Mouse (Mus musculus): Measurements from ENCODE around the gene Hoxc8.
A peak's percentile ranks its signal among the peaks of the same experiment; 100 is the strongest.

The Hoxc8 gene

GRCm38 (mm10) chr15:102981379-102982288 lies 8.8 kb upstream of the Hoxc8 start:
- DNase-seq (ENCODE audit: low read depth, low spot score), result peak; percentile 90

GRCm38 (mm10) chr15:102983716-102984115 lies 6.7 kb upstream of the Hoxc8 start:
- DNase-seq (ENCODE audit: low read depth, low spot score), result no peak

GRCm38 (mm10) chr15:102984521-102984920 lies 5.9 kb upstream of the Hoxc8 start:
- DNase-seq (ENCODE audit: low read depth, low spot score), result no peak

GRCm38 (mm10) chr15:102984925-102985324 lies 5.5 kb upstream of the Hoxc8 start:
- no peak for DNase-seq (ENCODE audit: low read depth, low spot score)

DNA sequence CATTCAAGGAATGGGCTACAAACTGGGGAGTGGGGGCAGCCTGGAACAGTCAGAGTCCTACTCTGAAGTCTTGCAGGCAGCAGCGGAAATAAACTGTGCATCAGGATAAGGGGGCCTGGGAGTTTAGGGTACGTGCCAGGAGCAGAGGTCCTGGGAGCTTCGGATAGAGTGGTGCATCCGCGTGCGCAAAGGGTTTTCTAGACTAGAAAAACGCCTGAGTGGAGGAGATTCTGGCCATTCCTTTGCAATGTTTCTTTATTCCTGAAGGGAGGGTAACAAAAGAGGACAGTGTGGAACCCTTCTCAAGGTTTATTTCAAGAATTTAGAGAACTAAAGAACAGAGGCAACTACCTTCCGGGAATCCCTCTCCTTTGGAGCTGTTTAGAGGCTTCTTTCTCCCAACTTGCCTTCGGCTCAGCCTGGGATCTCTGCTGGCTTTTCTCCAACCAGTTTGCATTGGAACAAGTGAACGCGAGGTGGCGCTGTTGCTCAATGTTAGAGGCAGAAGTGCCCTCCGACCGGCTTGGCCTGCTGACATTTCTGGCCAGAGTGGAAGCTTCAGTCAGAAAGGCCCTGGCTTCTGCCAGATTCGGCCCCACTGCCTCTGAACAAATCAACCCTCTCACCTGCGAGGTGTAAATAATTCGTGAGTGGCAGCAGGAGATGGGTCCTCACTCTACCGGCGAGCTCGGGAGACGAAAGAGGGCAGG lies 3.1 kb upstream of the Hoxc8 start:
- peak; percentile 88 for DNase-seq (ENCODE audit: low read depth, low spot score)

DNA sequence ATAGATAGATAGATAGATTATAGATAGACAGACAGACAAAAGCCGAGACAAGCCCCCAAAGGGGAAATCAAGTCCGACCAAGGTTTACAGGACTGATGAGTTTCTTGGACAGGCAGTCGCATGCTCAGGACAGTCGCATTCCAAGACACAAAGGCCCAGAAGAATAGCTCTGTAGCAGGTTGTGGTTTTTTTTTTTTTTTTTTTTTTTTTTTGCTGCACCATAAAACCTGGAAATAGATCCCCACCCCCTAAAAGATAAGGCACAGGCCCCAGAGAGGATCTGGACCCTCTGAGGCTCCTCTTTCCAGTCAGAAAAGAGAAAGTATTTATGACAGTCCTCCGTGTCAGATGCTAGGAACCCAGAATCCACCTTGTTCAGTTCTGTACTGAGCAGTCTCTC lies 2.3 kb upstream of the Hoxc8 start:
- DNase-seq (ENCODE audit: low read depth, low spot score), result no peak

GRCm38 (mm10) chr15:102991782-102992181 lies 1.4 kb downstream of the Hoxc8 start:
- DNase-seq (ENCODE audit: low read depth, low spot score), result no peak

DNA sequence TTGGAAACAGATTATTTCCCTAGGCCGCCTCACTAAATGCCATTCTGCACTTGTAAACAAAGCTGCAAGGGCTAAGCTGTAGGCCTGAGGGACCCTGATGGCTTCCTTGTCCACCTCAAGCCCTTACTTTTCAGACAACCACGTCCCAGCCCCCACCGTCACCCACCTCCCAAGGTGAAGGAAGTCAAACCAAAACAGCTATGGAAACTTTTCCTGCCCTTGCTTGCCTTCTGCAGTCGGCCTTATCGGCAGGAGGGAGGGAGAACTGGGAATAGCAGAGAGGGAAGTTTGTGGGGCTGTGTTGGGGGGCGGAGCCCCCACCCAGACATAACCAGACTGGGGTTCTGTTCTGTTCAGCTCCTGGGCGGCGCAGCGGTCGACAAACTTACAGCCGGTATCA lies 1.8 kb downstream of the Hoxc8 start:
- no peak for DNase-seq (ENCODE audit: low read depth, low spot score)

- no peak for DNase-seq (ENCODE audit: low read depth, low spot score)
Measured at GRCm38 (mm10) chr15:102992863-102993262, 2.5 kb downstream of the Hoxc8 start.

GRCm38 (mm10) chr15:102996548-102996947 lies 6.1 kb downstream of the Hoxc8 start:
- DNase-seq (ENCODE audit: low read depth, low spot score), result no peak

GRCm38 (mm10) chr15:102997431-102997830 lies 7.0 kb downstream of the Hoxc8 start:
- no peak for DNase-seq (ENCODE audit: low read depth, low spot score)

- no peak for DNase-seq (ENCODE audit: low read depth, low spot score)
Measured at GRCm38 (mm10) chr15:102997939-102998355, 7.5 kb downstream of the Hoxc8 start, which contains the start of gene Hoxc6. Gene Hoxc6, plus strand, starts transcription at chr15:102998257.

DNA sequence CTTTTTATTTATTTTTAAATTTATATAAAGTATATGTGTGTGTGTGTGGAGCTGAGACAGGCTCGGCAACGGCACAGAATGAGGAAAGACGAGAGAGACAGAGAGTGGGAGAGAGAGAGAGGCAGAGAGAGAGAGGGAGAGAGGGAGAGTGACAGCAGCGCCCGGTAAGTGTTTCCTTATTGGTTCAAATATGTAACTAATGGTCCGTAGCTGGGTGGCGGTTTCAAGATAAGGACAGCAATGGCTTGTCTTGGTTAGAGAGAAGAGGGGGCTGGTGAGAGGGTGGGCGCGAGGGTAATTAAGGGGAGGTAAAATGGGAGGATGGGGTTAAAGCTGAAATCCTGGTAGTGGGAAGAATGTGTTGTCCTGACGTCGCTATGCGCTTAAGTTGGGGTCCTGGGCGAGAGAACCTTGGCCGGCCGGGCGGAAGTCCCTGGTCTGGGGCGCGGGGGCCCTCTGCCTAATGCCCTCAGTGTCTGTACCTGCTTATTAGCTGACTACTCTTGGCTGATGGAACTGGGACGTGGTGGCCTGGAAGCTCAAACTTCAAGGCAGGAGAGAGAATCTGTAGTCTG lies 8.3 kb downstream of the Hoxc8 start:
- DNase-seq (ENCODE audit: low read depth, low spot score), result no peak

DNA sequence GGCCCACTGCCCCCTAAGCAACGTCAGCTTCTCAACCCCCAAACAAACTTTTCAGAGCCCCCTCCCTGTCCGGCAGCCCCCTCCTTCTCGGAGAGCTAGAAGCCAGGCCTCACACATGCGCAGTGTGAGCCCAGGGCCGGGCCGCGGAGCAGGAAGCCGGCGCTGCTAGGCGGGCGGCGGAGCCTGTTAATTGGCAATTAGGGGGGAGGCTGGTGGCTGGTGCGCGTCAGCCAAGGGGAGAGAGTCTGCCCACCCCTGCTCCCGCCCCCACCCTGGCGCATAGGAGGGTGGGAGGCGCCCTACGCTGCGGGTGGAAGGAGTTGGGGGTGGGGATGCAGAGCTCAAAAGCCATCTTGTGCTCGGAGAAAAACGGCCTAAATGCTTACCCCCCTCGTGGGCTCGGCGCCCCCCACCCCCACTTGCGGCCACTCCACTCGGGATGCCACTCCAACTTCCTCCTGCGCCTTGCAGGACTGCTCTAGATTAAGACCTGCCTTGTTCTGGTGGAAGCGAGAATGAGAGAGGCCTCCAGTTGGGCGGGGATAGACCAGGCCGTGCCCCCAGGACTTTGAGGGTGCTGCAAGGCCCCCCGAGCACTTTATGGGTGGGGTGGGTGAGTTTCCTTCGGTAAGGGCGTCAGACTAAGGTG lies 8.9 kb downstream of the Hoxc8 start:
- peak; percentile 79 for DNase-seq (ENCODE audit: low read depth, low spot score)

DNA sequence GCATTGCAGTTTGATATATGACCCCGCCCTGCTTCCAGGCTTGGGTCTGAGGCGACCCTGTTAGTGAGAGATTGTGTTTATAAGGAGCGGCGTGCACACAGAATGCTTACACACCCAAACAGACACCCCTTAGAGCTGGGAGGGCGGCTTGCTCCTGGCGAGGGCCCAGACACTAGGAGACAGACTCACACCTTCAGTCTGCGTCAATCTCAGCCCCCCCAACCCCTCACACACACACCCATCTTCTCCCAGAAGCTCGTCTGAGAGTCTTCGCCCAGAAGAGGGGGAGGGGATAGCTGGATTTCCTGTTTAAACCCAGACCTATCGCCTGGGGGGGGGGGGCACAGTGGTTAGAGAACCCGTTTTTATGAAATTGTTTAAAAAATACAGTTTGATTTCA lies 9.5 kb downstream of the Hoxc8 start:
- no peak for DNase-seq (ENCODE audit: low read depth, low spot score)

GRCm38 (mm10) chr15:103000501-103000901 lies 10.1 kb downstream of the Hoxc8 start:
- DNase-seq (ENCODE audit: low read depth, low spot score), result no peak

DNA sequence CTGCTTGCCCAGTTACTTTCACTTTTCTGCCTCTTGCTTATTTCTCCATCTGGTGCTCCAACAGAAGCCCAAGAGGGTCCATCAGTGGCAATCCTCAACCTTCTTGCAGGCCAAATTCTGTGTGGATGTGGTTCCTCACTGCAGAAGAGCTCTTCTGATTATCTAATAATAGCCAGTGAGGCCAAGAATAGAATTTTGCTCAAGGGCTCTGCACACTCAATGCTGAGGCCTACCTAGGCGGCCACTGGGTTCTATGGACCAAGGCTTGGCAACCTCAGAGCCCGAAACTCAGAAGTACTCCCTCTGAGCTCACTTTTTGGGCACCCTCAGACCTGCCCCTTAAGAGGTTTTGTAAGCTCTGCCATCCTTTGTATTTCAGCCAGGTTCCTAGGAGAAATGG lies 11.0 kb downstream of the Hoxc8 start:
- DNase-seq (ENCODE audit: low read depth, low spot score), result no peak

DNA sequence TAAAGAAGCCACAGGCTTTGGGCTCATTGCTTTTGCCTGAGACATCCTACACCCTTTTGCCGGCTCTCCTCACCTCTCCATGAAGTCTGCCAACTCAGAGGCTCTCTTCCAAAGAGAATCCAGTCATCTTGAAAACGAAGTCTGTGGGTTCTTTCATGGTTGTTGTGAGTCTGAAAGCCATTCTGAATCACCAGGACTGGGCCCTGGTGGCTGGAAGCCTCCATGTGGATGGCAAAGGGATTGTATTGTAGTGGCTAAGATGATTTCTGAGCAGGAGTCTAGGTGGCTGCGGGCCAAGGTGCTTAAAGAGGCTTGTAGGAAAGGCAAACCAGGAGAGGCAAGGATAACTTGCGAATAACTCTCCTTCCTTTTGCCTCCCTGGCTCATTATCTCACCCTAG lies 11.7 kb downstream of the Hoxc8 start:
- DNase-seq (ENCODE audit: low read depth, low spot score), result no peak

DNA sequence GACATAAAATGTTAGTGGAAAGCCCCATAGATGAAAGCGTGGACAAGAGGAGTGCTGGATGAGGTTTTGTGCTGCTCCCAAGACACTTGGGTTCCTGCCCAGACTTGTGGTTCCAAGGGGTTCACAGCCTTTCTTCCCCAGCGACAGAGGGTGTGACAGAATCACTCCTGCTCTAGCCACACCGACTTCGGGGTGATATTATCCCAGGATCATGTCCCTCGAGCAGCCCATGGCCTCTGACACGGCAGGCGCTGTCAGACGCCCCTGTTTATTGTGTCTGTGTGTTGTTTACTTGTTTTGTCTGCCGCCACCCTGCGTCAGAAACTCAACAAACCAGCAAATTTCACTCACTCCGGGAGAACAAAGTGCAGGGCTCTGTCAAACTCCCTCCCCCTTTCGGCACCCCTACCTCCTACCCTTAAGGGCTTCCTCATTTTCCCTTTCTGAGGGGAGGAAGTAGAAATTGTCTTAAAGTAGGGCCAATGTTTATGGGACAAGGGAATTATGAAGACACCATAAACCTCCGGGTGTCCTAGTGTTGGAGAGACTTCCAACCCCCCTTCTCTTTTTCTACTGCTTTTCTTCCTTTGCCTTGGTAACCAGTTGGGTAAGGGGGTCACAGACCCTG lies 12.5 kb downstream of the Hoxc8 start:
- DNase-seq (ENCODE audit: low read depth, low spot score), result no peak

DNA sequence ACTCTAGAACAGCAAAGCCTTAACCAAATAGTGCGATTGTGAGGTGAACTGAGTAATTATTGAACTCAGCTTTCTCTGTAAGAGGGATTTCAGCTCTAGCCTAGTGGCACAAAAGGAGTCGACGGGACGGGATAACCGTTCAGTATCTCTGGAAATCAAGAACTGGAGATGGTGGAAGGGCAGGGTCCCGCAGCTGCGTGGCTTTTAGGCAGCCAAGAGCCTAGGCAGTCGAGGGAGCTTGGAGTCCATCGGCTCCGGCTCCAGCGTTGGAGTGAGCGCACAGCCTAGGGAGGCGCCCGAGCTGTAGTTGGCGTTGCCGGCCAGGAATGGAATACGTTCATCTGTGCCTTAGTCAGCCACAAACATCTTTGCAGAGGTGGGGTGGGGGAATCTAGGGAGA lies 14.9 kb downstream of the Hoxc8 start:
- DNase-seq (ENCODE audit: low read depth, low spot score), result no peak

DNA sequence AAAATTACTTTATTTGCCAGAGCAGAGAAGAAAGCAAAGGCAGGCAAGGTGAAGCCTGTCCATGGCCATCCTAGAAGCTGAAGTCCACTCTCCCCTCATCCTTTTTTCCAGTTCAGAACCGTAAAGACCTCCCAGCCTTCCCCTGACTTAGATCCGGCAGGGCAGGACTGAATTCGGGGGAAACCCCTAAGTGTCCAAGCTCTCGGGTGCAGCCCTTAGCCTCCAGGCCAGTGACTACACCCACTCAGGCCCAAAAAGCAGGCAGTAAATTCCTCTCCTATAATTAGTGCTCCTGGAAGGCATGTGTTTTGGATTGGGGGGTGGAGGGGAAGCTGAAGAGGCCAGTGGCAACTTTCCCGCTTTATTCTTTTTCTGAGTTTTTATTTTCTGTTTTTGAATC lies 15.4 kb downstream of the Hoxc8 start:
- DNase-seq (ENCODE audit: low read depth, low spot score), result no peak

- no peak for DNase-seq (ENCODE audit: low read depth, low spot score)
Measured at GRCm38 (mm10) chr15:103006326-103006725, 15.9 kb downstream of the Hoxc8 start.

Measured in R1 (cell line).